Mouse (Mus musculus) hindbrain, embryonic 14.5 days (tissue): ENCODE data around the gene Hirip3. TPM values are rescaled to one million over a fixed set of nuclear protein-coding genes. Genes with fewer than 3 reads are reported as not detected.

Source experiments
- ATAC-seq: fragments of 200-750 bp; cut with Nextera tagmentation; 2 replicates; pipeline ENCODE4 v1.8.0; 2017; ENCODE audit warnings: moderate number of reproducible peaks, mild to moderate bottlenecking, moderate TSS enrichment, moderate library complexity; ENCODE audit not compliant: low FRiP score
- DNase-seq: peaks from one replicate; pipeline ENCODE4 v3.0.0-alpha.2; 2015; ENCODE audit warnings: low spot score
- H3K27ac ChIP-seq: fragments of 300-500 bp; sonication (generic); 2 replicates; pipeline ENCODE4 v1.5.1; 2014; ENCODE audit warnings: mild to moderate bottlenecking, moderate library complexity
- H3K27me3 ChIP-seq: fragments of 300-500 bp; sonication (generic); 2 replicates; pipeline ENCODE4 v1.6.1; 2014; ENCODE audit warnings: mild to moderate bottlenecking, low read length, mixed read lengths; ENCODE audit not compliant: control insufficient read depth, insufficient read depth
- H3K36me3 ChIP-seq: fragments of 300-500 bp; sonication (generic); replicated peaks from 2 replicates; pipeline ENCODE4 v1.6.1; 2014; ENCODE audit not compliant: control insufficient read depth, insufficient read depth
- H3K4me1 ChIP-seq: fragments of 300-500 bp; sonication (generic); replicated peaks from 2 replicates; pipeline ENCODE4 v1.6.1; 2014; ENCODE audit warnings: antibody characterized with exemption, low read length, mixed read lengths; ENCODE audit not compliant: control insufficient read depth, insufficient read depth
- H3K4me2 ChIP-seq: fragments of 300-500 bp; sonication (generic); replicated peaks from 2 replicates; pipeline ENCODE4 v1.6.1; 2014; ENCODE audit warnings: mild to moderate bottlenecking, moderate library complexity
- H3K4me3 ChIP-seq: fragments of 300-500 bp; sonication (generic); replicated peaks from 2 replicates; pipeline ENCODE4 v1.5.1; 2014; ENCODE audit warnings: mild to moderate bottlenecking, low read length
- H3K9ac ChIP-seq: fragments of 300-500 bp; sonication (generic); 2 replicates; pipeline ENCODE4 v1.6.1; 2014
- H3K9me3 ChIP-seq: fragments of 300-500 bp; sonication (generic); 2 replicates; pipeline ENCODE4 v1.6.1; 2016; ENCODE audit warnings: low read length; ENCODE audit not compliant: control insufficient read depth
- WGBS: fragments of 180-500 bp; shearing (Covaris S2); extraction: QIAGEN DNeasy Blood & Tissue Kit; methylation state at CpG from one replicate; pipeline ENCODE4 v1.1.7; 2014; 5-methylcytosine and 5-hydroxymethylcytosine counted together
- polyA plus RNA-seq: library from polyadenylated mRNA; unstranded; fragments of >200 nt; fragmentation: Nextera tagmentation; extraction: Ambion mirVana; gene quantifications from 2 replicates; pipeline ENCODE4 v1.2.1, GENCODE M21; 2014

Gene Hirip3
- 10.1 and 11.1 TPM in 2 replicates for polyA plus RNA-seq

DNA sequence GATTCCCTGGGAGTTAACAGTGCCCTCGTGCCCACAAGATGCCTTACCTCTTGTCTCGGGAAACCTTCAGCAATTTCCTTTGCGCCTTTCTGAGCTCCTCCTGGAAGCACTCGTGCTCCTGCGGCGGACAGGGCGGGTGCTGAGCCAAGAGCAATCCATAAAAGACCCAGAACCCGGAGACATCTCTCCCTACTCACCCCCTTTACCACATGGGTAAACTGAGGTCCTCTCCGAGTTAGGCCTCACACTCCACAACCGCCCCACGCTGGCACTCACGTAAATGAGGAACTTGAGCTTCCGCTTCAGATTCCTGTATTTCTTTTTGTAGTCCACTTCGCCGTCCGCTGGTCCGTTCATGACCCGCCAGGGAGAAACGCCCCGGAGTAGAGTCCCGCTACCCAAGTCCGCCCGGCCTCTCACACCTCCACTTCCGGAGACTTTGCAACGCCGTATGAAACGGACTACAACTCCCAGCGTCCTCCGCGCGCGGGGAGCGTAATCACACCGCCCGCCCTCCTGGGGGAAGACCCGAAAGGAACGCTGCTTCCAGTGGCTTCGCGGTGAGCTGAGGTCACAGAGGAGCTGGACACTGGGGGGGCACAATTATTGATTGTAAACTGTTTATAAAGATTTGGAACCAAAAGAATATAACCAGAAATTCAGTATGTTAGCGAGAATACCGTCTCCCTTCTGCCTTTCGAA lies at the start of gene Hirip3:
Hirip3 (plus strand) TSS at position 544 of the 702 bp plus-strand sequence.
- peak; percentile 96 for DNase-seq
- WGBS = 5% methylated on average over 42 of the region's 42 CpGs
- Histone ChIP-seq H3K9me3 (no peaks in the 10 kb centered on the region), H3K27me3 (no peaks in the 10 kb centered on the region), H3K36me3 (peaks cover 49% of the 10 kb centered on the region), H3K4me1 (peaks cover 24% of the 10 kb centered on the region), H3K27ac (peak within 1 kb of the TSS; percentile 89), H3K9ac (peak within 1 kb of the TSS; percentile 59), H3K4me2 (peak within 1 kb of the TSS; percentile 84), H3K4me3 (peak within 1 kb of the TSS; percentile 50)
- ATAC-seq = peak; percentile 87

- no peaks in the 10 kb centered on the region for H3K27me3 ChIP-seq
- no peak overlapping the region for H3K27ac ChIP-seq
- H3K4me1 ChIP-seq = no peaks in the 10 kb centered on the region
- H3K4me2 ChIP-seq = no peak overlapping the region
- no peak for ATAC-seq
- no peak for DNase-seq
- no peaks in the 10 kb centered on the region for H3K9me3 ChIP-seq
- no peak overlapping the region for H3K9ac ChIP-seq
- 43% methylated on average over 8 of the region's 8 CpGs for WGBS
- no peak overlapping the region for H3K4me3 ChIP-seq
- no peaks in the 10 kb centered on the region for H3K36me3 ChIP-seq
Observed at GRCm38 (mm10) chr7:126815726-126816222, 46.0 kb upstream of the Hirip3 start.

- no peaks in the 10 kb centered on the region for H3K9me3 ChIP-seq
- H3K27me3 ChIP-seq = no peaks in the 10 kb centered on the region
- H3K4me3 ChIP-seq = no peak overlapping the region
- no peak overlapping the region for H3K4me2 ChIP-seq
- H3K27ac ChIP-seq = no peak overlapping the region
- H3K9ac ChIP-seq = no peak overlapping the region
- no peak for DNase-seq
- H3K36me3 ChIP-seq = no peaks in the 10 kb centered on the region
- WGBS = 84% methylated on average over 8 of the region's 8 CpGs
- no peaks in the 10 kb centered on the region for H3K4me1 ChIP-seq
- no peak for ATAC-seq
Observed at GRCm38 (mm10) chr7:126816494-126816893, 45.3 kb upstream of the Hirip3 start.

DNA sequence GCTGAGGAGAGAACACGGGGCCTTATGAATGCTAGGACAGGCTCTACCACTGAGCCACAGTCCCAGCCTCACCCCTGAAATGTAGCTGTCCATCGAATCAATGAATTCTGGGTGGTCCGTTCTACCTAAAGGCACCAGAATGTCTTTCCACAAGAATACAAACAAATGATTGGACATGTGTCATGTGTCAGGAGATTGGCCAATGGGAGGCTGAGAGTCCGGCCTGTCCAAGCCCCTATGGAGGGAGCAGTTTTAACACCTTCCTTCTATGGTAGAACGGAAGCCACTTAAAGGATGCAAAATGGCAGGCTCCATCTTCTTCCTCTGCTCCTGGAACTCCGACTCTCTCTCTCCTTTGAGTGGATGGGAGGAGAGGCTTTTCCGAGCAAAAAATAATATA lies 44.2 kb upstream of the Hirip3 start:
- H3K4me3 ChIP-seq = no peak overlapping the region
- no peak overlapping the region for H3K4me2 ChIP-seq
- no peak overlapping the region for H3K27ac ChIP-seq
- WGBS = 88% methylated on average over 7 of the region's 7 CpGs
- no peaks in the 10 kb centered on the region for H3K9me3 ChIP-seq
- no peak for ATAC-seq
- H3K36me3 ChIP-seq = no peaks in the 10 kb centered on the region
- peaks cover 7% of the 10 kb centered on the region for H3K4me1 ChIP-seq
- H3K27me3 ChIP-seq = no peaks in the 10 kb centered on the region
- no peak overlapping the region for H3K9ac ChIP-seq
- no peak for DNase-seq

DNA sequence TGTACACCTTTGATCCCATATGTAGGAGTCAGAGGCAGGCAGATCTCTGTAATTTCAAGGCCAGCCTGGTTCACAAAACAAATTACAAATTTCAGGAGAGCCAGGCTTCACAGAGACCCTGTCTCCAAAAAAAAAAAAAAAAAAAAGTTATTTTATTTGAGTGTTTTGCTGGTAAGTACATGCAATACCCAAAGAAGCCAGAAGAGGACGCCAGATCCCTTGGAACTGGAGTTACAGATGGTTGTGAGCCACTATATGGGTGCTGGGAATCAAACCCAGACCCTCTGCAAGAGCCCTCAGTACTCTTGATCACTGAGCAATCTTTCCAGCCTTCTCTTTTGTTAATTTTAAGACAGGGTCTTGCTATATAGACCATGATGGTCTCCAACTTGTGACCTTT lies 43.0 kb upstream of the Hirip3 start:
- no peak overlapping the region for H3K4me2 ChIP-seq
- no peak for ATAC-seq
- no peak overlapping the region for H3K9ac ChIP-seq
- H3K4me3 ChIP-seq = no peak overlapping the region
- WGBS = 42% methylated on average over 1 of the region's 1 CpGs
- H3K36me3 ChIP-seq = no peaks in the 10 kb centered on the region
- H3K4me1 ChIP-seq = peaks cover 8% of the 10 kb centered on the region
- no peak overlapping the region for H3K27ac ChIP-seq
- no peak for DNase-seq
- H3K9me3 ChIP-seq = no peaks in the 10 kb centered on the region
- H3K27me3 ChIP-seq = no peaks in the 10 kb centered on the region

DNA sequence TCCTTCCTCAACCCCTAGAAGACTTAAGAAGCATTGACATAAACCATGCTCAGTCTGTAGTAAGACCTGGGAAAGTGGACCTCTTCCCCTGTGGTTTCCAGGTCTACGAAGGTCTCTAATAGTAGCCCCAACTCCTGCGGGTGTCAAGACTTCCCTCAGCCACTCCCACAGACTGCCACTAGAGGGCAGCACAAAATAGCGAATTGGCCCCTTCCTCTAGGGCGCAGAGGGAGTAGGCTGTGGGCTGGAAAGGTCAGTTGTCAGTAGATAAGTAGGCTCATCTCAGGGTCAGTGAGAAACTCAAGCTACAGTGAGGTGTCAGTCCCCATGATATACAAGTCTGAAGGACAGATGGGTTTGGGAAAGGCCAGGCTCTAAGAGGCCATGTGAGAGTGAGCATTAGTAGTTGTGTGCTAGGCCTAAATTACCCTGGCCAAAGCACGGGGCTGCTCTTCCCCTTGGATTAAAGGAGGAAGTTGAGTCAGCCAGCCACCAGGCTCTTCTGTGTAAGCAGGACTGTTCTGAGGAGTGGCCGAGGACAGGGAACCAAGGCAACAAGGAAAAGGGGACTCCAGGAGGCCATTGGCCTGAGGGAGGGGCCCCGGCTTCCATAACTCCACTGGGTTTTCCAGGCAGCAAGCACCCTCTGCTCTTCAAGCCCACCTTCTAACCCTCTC lies 39.8 kb upstream of the Hirip3 start:
- H3K36me3 ChIP-seq = 0 out of 2 replicates have a peak, but pooled peaks cover 2% of the 10 kb centered on the region
- peak overlapping the region; percentile 94 for H3K27ac ChIP-seq
- H3K4me3 ChIP-seq = peak overlapping the region; percentile 75
- H3K4me1 ChIP-seq = peaks cover 29% of the 10 kb centered on the region
- H3K9ac ChIP-seq = peak overlapping the region; percentile 90; the same call in 1 of the 2 replicates
- peak; percentile 88 for DNase-seq
- no peaks in the 10 kb centered on the region for H3K27me3 ChIP-seq
- 23% methylated on average over 7 of the region's 7 CpGs for WGBS
- peak overlapping the region; percentile 52 for H3K4me2 ChIP-seq
- ATAC-seq = no peak
- no peaks in the 10 kb centered on the region for H3K9me3 ChIP-seq

DNA sequence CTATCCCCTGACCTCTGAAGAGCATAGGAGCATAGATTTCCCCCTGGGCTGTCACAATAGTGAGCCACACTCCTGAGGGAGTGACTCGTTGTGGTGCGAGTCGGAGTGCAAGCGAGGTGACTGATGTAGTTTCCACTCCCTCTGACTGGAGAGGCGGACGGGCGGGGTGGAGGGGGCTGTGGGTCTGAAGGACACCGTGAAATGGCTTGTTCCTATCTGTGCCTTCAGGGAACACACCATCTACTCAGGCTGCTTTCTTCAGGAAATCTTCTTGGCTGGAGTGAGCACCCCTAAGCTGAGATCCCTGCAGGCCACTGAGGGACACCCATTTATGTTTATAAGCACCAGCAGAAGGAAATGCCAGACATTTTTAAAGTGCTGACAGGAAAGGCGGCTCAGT lies 39.0 kb upstream of the Hirip3 start:
- WGBS = 6% methylated on average over 9 of the region's 9 CpGs
- Histone ChIP-seq H3K9ac (peak overlapping the region; percentile 90), H3K4me2 (peak overlapping the region; percentile 52), H3K27me3 (no peaks in the 10 kb centered on the region), H3K4me1 (peaks cover 29% of the 10 kb centered on the region), H3K36me3 (peaks cover 10% of the 10 kb centered on the region; the same call in 1 of the 2 replicates), H3K4me3 (peak overlapping the region; percentile 75), H3K9me3 (no peaks in the 10 kb centered on the region), H3K27ac (peak overlapping the region; percentile 94)
- DNase-seq (peak; percentile 28), ATAC-seq (peak; percentile 12; the same call in 1 of the 2 replicates)

GRCm38 (mm10) chr7:126823202-126823711 lies 38.5 kb upstream of the Hirip3 start:
- H3K4me1 ChIP-seq = peaks cover 29% of the 10 kb centered on the region
- DNase-seq (peak; percentile 58), ATAC-seq (peak; percentile 81)
- WGBS = 0% methylated on average over 18 of the region's 19 CpGs
- H3K27ac ChIP-seq = peak overlapping the region; percentile 94
- peak overlapping the region; percentile 75 for H3K4me3 ChIP-seq
- H3K4me2 ChIP-seq = peak overlapping the region; percentile 52
- no peaks in the 10 kb centered on the region for H3K27me3 ChIP-seq
- H3K9me3 ChIP-seq = no peaks in the 10 kb centered on the region
- peak overlapping the region; percentile 90 for H3K9ac ChIP-seq
- H3K36me3 ChIP-seq = peaks cover 10% of the 10 kb centered on the region; the same call in 1 of the 2 replicates

- WGBS = 3% methylated on average over 10 of the region's 10 CpGs
- Histone ChIP-seq H3K36me3 (peaks cover 15% of the 10 kb centered on the region; the same call in 1 of the 2 replicates), H3K4me1 (peaks cover 29% of the 10 kb centered on the region), H3K27ac (peak overlapping the region; percentile 94), H3K9ac (peak overlapping the region; percentile 90), H3K4me2 (peak overlapping the region; percentile 52), H3K27me3 (no peaks in the 10 kb centered on the region), H3K4me3 (peak overlapping the region; percentile 75), H3K9me3 (no peaks in the 10 kb centered on the region)
- 0 out of 2 replicates have a peak, but pooled peaks have one; percentile 3 for ATAC-seq
- DNase-seq = no peak
Observed at GRCm38 (mm10) chr7:126823940-126824339, 37.8 kb upstream of the Hirip3 start.
